Mouse (Mus musculus) embryonic facial prominence, embryonic 14.5 days (tissue): ENCODE measurements around the gene Crlf1. TPM values are rescaled to one million over a fixed set of nuclear protein-coding genes. Genes with fewer than 3 reads are reported as not detected.
A peak's percentile ranks its signal among the peaks of the same experiment; 100 is the strongest.

ENCODE experiments used
- ATAC-seq: fragments of 200-750 bp; cut with Nextera tagmentation; 2 replicates; pipeline ENCODE4 v1.8.0; 2017; ENCODE audit warnings: low read depth, moderate number of reproducible peaks, moderate TSS enrichment
- DNase-seq: peaks from one replicate; pipeline ENCODE4 v3.0.0-alpha.2; 2015; ENCODE audit warnings: low spot score
- H3K27ac ChIP-seq: fragments of 300-500 bp; sonication (generic); replicated peaks from 2 replicates; pipeline ENCODE4 v1.5.1; 2014; ENCODE audit warnings: low read depth, mild to moderate bottlenecking, low read length, moderate library complexity
- H3K27me3 ChIP-seq: fragments of 300-500 bp; sonication (generic); replicated peaks from 2 replicates; pipeline ENCODE4 v1.6.1; 2014; ENCODE audit warnings: low read length; ENCODE audit not compliant: control insufficient read depth, insufficient read depth
- H3K36me3 ChIP-seq: fragments of 300-500 bp; sonication (generic); 2 replicates; pipeline ENCODE4 v1.6.1; 2014; ENCODE audit warnings: low read length, mixed read lengths; ENCODE audit not compliant: control insufficient read depth, insufficient read depth
- H3K4me1 ChIP-seq: fragments of 300-500 bp; sonication (generic); 2 replicates; pipeline ENCODE4 v1.6.1; 2014; ENCODE audit warnings: antibody characterized with exemption, low read length; ENCODE audit not compliant: control insufficient read depth, insufficient read depth
- H3K4me2 ChIP-seq: fragments of 300-500 bp; sonication (generic); 2 replicates; pipeline ENCODE4 v1.6.1; 2014; ENCODE audit warnings: low read depth, mild to moderate bottlenecking, low read length, moderate library complexity, mixed read lengths
- H3K4me3 ChIP-seq: fragments of 300-500 bp; sonication (generic); 2 replicates; pipeline ENCODE4 v1.5.1; 2014; ENCODE audit warnings: low read depth, mild to moderate bottlenecking, low read length
- H3K9ac ChIP-seq: fragments of 300-500 bp; sonication (generic); 2 replicates; pipeline ENCODE4 v1.6.1; 2014; ENCODE audit warnings: low read depth, mild to moderate bottlenecking, low read length, moderate library complexity, mixed read lengths
- H3K9me3 ChIP-seq: fragments of 300-500 bp; sonication (generic); 2 replicates; pipeline ENCODE4 v1.6.1; 2016; ENCODE audit warnings: low read length; ENCODE audit not compliant: control insufficient read depth
- WGBS: fragments of 180-500 bp; shearing (Covaris S2); extraction: QIAGEN DNeasy Blood & Tissue Kit; methylation state at CpG from one replicate; pipeline ENCODE4 v1.1.7; 2014; 5-methylcytosine and 5-hydroxymethylcytosine counted together
- polyA plus RNA-seq: library from polyadenylated mRNA; unstranded; fragments of >200 nt; fragmentation: Nextera tagmentation; extraction: Ambion mirVana; gene quantifications from 2 replicates; pipeline ENCODE4 v1.2.1, GENCODE M21; 2014

The Crlf1 gene
- polyA plus RNA-seq, 1 experiment from 2014 or later, result 68.1 TPM

- H3K4me1 ChIP-seq, result peaks cover 36% of the 10 kb centered on the region
- peaks cover 63% of the 10 kb centered on the region for H3K27me3 ChIP-seq
- H3K4me3 ChIP-seq, result peak overlapping the region; percentile 56
- no peak for DNase-seq
- WGBS, result 8% methylated on average over 9 of the region's 12 CpGs
- ATAC-seq, result no peak
- H3K9ac ChIP-seq, result peak overlapping the region; percentile 71
- peak overlapping the region; percentile 81 for H3K4me2 ChIP-seq
- no peak overlapping the region for H3K27ac ChIP-seq
- H3K9me3 ChIP-seq, result no peaks in the 10 kb centered on the region
- no peaks in the 10 kb centered on the region for H3K36me3 ChIP-seq
Observed at GRCm38 (mm10) chr8:70495771-70496062, 2.8 kb downstream of the Crlf1 start.

- Histone ChIP-seq H3K9ac (no peak overlapping the region), H3K27me3 (peaks cover 41% of the 10 kb centered on the region), H3K4me2 (peak overlapping the region; percentile 31), H3K4me3 (no peak overlapping the region; the same call in 1 of the 2 replicates), H3K4me1 (peaks cover 40% of the 10 kb centered on the region), H3K9me3 (no peaks in the 10 kb centered on the region), H3K36me3 (peaks cover 10% of the 10 kb centered on the region), H3K27ac (no peak overlapping the region)
- ATAC-seq (no peak), DNase-seq (peak; percentile 53)
- 15% methylated on average over 35 of the region's 39 CpGs for WGBS
Observed at GRCm38 (mm10) chr8:70500386-70501301, 7.7 kb downstream of the Crlf1 start.

GRCm38 (mm10) chr8:70501820-70502529 lies 9.0 kb downstream of the Crlf1 start:
- ATAC-seq (no peak), DNase-seq (peak; percentile 58)
- no peak overlapping the region for H3K27ac ChIP-seq
- H3K4me3 ChIP-seq, result no peak overlapping the region
- H3K4me1 ChIP-seq, result peaks cover 41% of the 10 kb centered on the region
- WGBS, result 26% methylated on average over 12 of the region's 23 CpGs
- peaks cover 10% of the 10 kb centered on the region for H3K36me3 ChIP-seq
- H3K9me3 ChIP-seq, result no peaks in the 10 kb centered on the region
- H3K27me3 ChIP-seq, result peaks cover 37% of the 10 kb centered on the region
- H3K4me2 ChIP-seq, result peak overlapping the region; percentile 8; the same call in 1 of the 2 replicates
- 0 out of 2 replicates have a peak overlapping the region, but pooled peaks have one; percentile 20 for H3K9ac ChIP-seq

DNA sequence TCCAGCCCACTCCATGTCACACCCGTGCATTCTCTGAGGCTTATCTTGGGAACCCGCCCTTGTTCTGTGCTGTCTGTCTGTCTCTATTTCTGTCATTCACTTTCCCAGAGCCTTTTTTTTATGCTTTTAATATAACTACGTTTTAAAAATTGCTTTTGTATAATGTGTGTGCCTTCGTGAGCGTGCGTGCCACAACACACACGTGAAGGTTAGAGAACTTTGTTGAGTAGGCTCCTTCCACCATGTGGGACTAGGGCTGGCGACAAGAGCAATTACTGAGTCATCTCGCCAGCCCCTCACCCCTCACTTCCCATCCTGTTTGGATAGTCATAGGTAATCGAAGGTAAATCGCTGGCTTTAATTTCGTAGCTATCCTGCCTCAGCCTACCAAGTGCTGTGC lies 9.6 kb downstream of the Crlf1 start:
- DNase-seq (no peak), ATAC-seq (no peak)
- 34% methylated on average over 12 of the region's 12 CpGs for WGBS
- Histone ChIP-seq H3K4me3 (no peak overlapping the region), H3K9ac (no peak overlapping the region), H3K36me3 (peaks cover 16% of the 10 kb centered on the region), H3K27ac (no peak overlapping the region), H3K9me3 (no peaks in the 10 kb centered on the region), H3K4me2 (peak overlapping the region; percentile 8; the same call in 1 of the 2 replicates), H3K4me1 (peaks cover 41% of the 10 kb centered on the region), H3K27me3 (peaks cover 37% of the 10 kb centered on the region)

- Histone ChIP-seq H3K27ac (peak overlapping the region; percentile 70), H3K9ac (peak overlapping the region; percentile 14; the same call in 1 of the 2 replicates)
Observed at GRCm38 (mm10) chr8:70503062-70503750, 10.2 kb downstream of the Crlf1 start.

GRCm38 (mm10) chr8:70504291-70504716 lies 11.3 kb downstream of the Crlf1 start:
- peak; percentile 20 for ATAC-seq
- WGBS, result 19% methylated on average over 16 of the region's 16 CpGs
- peak overlapping the region; percentile 63 for H3K4me2 ChIP-seq
- H3K9ac ChIP-seq, result no peak overlapping the region
- H3K36me3 ChIP-seq, result peaks cover 30% of the 10 kb centered on the region
- no peak overlapping the region; the same call in 1 of the 2 replicates for H3K4me3 ChIP-seq
- DNase-seq, result peak; percentile 94
- H3K4me1 ChIP-seq, result peaks cover 48% of the 10 kb centered on the region
- peak overlapping the region; percentile 70 for H3K27ac ChIP-seq
- no peaks in the 10 kb centered on the region for H3K9me3 ChIP-seq
- H3K27me3 ChIP-seq, result peaks cover 31% of the 10 kb centered on the region

More at GRCm38 (mm10) chr8:70503062-70503750, 10.2 kb downstream of the Crlf1 start:
- H3K4me1 ChIP-seq, result peaks cover 41% of the 10 kb centered on the region
- DNase-seq, result peak; percentile 72
- 8% methylated on average over 44 of the region's 46 CpGs for WGBS
- peaks cover 37% of the 10 kb centered on the region for H3K27me3 ChIP-seq
- no peak overlapping the region for H3K4me3 ChIP-seq
- H3K4me2 ChIP-seq, result peak overlapping the region; percentile 63
- peaks cover 22% of the 10 kb centered on the region for H3K36me3 ChIP-seq
- no peaks in the 10 kb centered on the region for H3K9me3 ChIP-seq
- ATAC-seq, result peak; percentile 6; the same call in 1 of the 2 replicates

DNA sequence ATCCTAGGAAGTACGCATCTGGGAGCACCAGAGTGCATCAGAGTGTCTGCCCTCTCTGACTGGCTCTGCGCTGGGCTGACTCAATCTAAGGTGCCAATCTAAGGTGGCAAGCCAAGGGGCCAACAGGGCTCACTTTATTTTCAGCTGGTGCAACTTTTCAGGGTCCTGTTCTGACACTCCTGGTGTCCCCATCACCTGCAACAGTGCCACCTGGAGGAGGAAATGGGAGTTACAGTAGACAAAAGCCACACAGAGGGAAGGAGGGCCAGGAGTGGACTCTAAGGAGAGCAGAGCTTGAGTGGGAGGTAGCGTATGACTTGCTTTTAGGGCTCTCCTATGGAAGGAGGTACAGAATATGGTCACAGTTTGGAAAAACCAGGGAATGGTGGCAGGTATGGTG lies 11.9 kb downstream of the Crlf1 start:
- WGBS, result 50% methylated on average over 3 of the region's 3 CpGs
- ATAC-seq, result no peak

DNA sequence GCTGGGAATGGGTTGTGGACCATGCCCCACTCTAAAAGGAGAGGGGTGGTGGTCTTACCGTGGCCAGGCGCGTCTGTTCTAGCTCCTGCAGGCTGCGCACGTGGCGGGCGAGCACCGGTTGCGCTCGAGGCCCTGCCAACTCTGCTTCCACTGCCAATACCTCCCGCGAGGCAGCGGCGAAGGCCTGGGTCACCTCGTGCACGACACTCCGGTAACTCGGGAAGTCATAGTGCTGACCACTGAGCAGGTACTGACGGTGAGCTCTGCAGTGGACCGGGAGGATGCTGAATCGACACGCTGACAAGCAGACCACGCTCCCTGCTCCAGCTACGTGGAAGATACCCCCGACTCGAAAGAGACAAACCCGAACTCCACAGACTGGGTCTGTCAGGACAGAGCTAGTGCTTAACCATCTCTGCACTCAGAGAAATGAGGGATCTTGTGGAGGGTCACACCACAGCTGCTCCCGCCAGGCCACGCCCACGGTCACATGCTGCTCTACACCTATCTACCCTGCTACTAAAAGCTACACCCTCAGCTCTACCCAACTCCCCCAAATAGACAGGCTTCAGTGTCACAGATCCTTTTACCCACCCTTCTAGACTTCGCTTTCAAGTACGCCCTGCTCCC lies 12.9 kb downstream of the Crlf1 start:
- H3K4me3 ChIP-seq, result peak overlapping the region; percentile 59
- H3K9me3 ChIP-seq, result no peaks in the 10 kb centered on the region
- DNase-seq (no peak), ATAC-seq (peak; percentile 16)
- H3K27me3 ChIP-seq, result peaks cover 26% of the 10 kb centered on the region
- H3K4me2 ChIP-seq, result peak overlapping the region; percentile 63
- WGBS, result 24% methylated on average over 24 of the region's 32 CpGs
- peak overlapping the region; percentile 81 for H3K9ac ChIP-seq
- peaks cover 30% of the 10 kb centered on the region for H3K36me3 ChIP-seq
- peaks cover 37% of the 10 kb centered on the region for H3K4me1 ChIP-seq
- H3K27ac ChIP-seq, result peak overlapping the region; percentile 70; the same call in 1 of the 2 replicates

More for the DNA sequence above, 11.9 kb downstream of the Crlf1 start:
- peak overlapping the region; percentile 70 for H3K27ac ChIP-seq
- H3K4me3 ChIP-seq, result peak overlapping the region; percentile 59; the same call in 1 of the 2 replicates
- peaks cover 30% of the 10 kb centered on the region for H3K36me3 ChIP-seq
- no peak overlapping the region for H3K9ac ChIP-seq
- peak; percentile 68 for DNase-seq
- no peaks in the 10 kb centered on the region for H3K9me3 ChIP-seq
- peak overlapping the region; percentile 63 for H3K4me2 ChIP-seq
- peaks cover 31% of the 10 kb centered on the region for H3K27me3 ChIP-seq
- peaks cover 43% of the 10 kb centered on the region for H3K4me1 ChIP-seq
